Mouse (Mus musculus): ENCODE measurements around the gene Asic2.
A peak's percentile ranks its signal among the peaks of the same experiment; 100 is the strongest.

Asic2 gene

DNA sequence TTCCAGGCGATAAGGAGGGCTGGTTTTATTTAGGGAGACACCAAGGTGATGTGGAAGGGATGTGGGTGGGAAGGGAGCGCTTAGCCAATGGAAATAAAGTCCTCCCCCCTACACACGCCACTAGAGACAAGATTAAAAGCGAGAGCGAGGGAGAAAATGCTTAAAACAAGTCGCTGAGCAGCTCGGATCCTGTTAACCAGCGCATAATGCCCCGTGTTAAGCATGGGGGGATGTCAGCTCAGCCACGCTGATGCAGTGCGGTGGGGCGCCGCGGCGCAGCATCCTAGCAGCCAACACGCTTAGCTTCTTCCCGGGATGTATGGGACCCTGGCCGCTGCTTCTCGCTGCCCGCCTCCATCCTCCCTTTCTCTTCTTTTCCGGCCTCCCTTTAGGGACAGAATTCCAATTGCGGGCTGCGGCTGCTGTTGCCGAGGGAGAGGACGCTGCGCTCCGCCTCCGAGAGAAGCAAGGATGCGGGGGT lies at the start of gene Asic2:
Gene Asic2 (minus strand): TSS at position 57 of the 481 bp plus-strand sequence.
- DNase-seq (ENCODE audit: inconsistent ontology term): no peak

DNA sequence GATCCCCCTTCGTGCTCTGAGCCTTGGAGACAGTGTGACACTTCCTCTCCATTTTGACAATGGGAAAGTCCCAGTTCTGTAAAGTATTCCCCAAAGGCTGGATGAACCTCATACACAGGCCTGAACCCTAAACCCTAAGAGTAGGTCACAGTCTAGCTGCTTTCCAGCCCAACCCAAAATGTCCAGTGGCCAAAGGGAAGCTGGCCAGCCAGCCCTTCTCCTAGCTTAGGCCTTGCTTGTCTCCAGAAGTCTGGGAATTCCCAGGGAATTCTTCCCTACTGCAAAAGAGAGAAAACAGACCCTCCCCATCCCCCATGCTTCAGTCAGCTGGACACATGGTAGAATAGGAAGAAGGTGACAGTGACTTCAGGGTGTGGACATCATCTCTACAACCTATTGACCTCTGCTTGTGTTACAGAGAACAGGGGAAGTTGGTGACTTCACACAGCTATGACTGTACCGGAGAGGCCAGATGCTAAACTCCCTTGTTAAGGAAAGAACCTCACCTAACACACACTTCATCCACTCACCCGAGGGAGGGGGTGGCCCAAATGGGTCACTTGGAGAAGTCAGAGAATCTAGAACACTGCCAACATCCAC lies 48.0 kb upstream of the Asic2 start:
- no peak for DNase-seq (ENCODE audit: inconsistent ontology term)

DNA sequence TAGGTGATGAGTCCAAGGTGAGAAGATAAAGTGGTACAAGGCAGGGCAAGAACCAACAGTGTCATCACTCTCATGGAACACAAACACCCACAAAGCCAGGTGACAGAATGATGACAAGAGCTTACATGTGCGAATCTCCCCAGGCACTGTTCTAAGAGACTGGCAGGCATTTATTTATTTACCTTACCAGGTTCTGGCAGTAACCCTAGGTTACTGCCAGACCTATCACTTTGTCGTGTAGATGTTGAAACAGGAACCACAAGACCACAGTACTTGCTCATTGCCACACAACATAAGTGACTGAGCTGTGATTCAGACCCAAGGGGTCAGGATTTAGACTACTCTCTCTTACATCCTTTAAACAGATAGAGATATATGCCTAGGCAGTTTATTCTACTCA lies 46.8 kb upstream of the Asic2 start:
- no peak for DNase-seq (ENCODE audit: inconsistent ontology term)

DNA sequence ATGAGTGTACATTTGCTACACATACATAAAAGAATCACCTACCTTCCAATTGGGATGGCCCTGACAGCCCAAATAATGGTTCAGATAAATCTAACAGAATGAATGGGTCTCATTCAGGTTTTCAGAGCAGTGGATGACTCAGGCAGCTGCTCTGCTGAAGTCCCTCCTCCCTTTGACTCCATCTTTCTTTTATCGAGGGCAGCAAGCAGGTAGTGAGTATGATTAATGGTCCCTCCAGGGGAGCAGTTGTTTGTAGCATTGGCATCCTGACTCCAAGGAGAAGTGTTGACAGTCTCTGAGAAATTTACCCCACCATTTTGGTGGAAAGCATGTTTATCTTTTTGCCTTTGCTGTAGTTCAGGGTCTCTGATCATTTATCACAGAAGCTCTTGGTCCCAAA lies 45.5 kb upstream of the Asic2 start:
- DNase-seq (ENCODE audit: inconsistent ontology term): no peak

DNA sequence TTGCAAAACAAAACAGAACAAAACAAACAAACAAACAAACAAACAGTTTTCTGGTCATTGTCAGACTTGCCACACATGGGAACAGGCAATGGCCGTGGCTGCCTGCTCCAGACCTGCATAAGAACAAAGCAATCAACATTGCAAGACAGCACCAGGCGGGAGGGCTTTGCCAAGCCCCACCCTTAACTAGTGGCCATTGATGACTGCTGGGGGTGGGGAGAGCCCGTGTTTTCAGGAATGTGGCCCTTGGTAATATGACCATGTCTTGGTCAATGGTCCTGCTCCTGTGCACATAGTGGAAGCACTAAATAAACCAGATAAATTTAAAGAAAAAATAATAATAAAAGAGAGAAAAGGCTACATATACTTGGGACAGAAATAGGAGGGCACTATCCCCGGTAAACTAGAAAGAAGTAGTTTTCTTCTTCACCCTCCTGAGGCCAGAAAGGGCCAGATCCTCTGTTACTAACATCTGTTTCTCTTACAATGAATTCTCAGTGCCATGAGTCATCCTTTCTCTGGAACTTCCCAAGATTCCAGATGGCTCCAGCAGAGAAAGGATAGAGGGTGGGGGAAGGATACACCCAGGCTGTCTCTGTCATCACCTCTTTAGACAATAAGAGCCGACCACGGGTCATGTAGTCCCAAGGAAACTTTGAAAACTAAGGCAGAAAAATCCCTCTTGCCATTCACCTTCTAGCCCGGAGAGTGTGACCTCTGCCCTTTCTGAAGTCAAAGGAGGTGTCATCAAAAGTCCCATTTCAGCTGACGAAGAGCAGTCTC lies 43.3 kb upstream of the Asic2 start:
- DNase-seq (ENCODE audit: inconsistent ontology term): peak; percentile 61

DNA sequence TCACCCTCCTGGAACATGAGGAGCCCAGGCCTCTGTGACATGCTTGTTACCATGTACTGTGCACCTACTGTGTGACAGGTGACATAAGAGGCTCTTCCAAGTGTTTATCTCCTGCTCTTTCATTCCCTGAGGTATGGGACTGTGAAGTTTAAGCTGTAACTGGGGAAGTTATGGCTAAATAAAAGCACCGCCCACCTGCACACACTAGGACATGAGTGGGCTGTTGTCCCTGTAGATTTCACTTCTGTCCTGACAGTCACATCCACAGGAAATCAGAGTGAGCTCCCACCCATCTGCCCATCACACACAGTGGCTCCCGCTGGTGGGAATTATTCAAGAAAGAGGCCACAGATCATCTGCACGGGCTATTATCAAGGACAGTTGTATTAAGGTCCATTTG lies 41.9 kb upstream of the Asic2 start:
- DNase-seq (ENCODE audit: inconsistent ontology term): no peak

DNA sequence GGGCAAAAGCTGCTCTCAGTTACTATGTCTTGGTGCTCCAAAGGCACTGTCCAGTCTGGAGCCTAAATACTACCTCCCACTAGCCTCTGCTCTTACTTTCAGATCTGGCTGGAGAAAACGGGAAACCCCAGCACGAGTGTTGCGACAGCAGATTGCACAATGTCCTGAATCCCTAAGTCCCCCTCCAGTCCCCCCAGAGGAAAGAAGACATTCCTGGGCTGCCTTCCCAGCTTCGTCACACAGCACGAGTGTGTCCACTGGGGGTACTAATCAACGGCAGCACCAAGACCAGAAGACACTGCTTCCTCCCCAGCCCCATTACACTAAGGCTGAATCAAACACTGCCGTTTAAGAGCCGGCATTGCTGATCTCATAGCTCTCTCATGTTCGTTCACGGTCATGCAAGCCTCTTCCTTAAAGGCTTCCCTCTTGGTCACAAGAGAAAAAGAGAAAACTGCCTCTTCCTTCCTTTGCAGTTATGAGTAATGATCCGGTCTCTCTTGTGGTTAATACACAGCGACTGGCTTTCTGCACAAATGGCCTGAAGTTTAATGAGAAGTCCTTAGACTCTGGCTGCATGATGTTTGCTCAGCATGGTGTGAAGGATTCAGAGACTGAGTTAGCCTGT lies 38.7 kb upstream of the Asic2 start:
- DNase-seq (ENCODE audit: inconsistent ontology term): peak; percentile 73

DNA sequence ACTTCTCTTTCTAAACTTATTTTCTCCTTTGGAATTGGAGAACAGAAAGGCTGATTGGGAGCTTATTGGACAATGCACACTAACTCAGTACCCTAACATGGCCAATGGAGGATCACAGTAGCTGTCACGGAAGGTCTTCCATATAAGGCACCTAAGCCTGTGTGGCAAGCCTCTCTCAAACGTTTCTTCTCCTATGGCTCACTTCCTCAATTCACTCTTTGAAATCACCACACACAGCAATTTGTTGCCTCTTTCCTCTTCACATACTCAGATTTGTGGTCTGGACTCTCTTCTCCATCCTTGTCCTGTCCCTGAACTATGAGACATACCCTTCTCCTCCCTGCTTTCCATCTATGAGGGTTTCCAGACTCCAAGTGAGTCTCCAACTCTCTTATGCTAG lies 36.6 kb upstream of the Asic2 start:
- DNase-seq (ENCODE audit: inconsistent ontology term): no peak

DNA sequence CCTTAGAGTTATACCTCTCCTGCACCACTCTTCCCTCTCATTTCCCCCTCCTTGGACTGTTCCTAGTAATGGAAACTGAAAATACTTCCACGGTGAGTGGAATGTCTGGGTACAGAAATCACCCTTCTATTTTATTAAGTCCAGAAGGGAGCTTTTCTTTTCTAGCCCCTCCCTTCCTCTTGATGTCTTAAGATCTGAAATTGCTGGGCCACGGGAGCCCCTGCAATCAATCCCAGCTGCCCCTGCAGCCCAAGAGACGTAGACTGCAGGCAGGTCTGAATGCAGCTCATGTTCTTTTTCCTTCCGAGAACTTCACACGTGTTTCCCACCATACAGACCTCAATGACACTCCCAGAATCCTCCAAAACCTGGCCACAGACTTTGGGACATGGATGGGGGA lies 32.3 kb upstream of the Asic2 start:
- DNase-seq (ENCODE audit: inconsistent ontology term): no peak

DNA sequence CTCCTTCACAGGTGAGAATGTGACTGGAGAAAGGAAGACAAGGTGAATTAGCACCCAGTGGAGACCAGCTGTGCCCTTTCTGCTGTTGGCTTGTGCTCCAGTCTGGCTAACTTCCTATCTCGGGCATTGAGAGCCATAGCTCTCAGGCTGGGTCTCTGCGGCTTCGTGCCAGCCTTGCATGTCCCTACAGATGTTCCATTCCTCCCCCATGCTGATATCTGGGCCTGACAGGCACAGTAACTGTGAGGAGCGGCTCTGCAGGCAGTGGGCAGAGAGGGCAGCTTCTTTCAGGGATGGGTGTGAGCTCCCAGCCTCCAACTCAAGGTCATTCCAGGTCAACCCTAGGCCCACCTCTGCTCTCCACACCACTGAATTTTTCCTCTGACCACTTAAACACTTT lies 31.2 kb upstream of the Asic2 start:
- DNase-seq (ENCODE audit: inconsistent ontology term): no peak

DNA sequence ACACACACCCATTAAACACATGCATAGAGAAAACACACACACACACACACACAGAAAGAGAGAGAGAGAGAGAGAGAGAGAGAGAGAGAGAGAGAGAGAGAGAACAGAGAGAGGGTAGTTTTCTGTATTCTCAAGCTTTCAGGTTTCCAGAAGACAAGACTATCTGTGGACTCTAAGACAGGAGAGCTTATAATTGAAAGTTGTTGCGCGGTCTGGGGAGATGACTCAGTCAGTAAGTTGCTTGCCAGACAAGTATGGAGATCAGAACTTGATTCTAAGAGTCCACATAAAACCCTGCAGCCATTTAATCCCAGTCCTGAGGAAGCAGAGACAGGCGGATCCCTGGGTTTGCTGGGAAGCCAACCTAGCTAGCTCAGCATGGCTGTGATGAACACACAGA lies 30.4 kb upstream of the Asic2 start:
- no peak for DNase-seq (ENCODE audit: inconsistent ontology term)

DNA sequence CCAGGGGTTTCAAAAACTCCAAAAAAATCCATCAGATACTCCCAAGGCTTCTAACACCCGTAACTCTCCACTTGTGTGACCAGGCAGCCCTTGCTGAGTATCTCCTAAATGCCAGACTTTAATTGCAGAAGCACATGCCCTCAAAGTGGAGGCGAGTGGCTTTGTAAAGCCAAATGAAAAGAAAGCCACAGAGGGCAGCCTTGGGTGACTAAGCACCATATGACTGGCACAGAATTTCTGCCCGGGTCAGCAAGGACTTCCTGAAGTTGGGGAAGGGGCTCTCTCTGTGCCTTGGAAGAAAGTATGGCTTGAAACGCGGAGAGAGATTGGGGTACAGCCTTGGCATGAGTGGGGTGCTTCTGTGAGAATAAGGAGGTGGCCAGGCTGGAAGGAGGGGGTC lies 28.8 kb upstream of the Asic2 start:
- no peak for DNase-seq (ENCODE audit: inconsistent ontology term)

DNA sequence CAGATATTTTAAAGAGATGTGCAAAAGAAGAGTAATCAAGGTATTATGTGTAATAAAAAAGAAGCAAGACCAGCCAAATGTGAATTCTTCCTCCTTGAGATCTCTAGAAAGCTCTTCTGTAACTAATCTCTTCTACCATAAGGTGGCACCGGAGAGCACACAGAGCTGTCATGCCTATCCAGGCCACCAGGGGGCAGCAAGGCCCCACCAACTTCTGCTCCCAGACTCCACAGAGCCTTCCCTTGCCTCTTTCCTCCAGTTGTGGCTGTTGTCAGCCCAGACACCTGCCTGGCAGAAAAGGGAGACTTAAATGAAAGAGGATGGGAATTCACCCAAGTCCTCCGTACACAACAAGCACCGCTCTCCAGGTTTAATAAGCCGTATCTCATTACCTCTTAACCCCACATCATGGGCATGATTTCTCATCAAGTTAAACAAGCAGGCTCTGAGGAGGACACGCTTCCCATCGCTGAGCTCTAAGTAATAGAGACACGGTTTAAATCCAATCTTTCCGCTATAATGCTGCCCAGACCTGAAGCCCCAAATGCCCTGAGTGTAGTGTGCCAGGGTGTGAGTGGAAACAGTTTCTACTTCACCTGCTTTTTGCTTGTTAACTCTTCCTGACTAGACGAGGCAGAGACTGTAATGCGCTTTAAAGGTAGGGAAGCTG lies 28.1 kb upstream of the Asic2 start:
- DNase-seq (ENCODE audit: inconsistent ontology term): peak; percentile 76

DNA sequence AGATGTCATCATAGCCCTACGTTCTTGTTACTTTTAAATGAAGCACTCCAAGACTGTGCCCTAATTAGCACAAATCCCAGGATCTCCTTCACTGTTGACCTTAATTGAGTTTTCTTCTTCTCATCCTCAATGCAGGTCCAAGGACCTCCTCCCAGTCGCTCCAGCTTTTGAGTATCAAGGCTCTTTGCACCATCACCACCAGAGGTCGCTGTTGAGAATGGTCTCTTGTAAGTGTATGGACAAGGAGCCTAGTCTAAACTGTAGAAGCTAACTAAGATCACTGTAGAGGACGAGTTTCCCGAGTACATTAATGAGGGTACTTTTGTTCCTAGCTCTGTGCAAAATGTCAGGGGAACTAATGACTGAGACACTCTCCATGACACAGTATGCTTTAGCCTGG lies 14.9 kb upstream of the Asic2 start:
- DNase-seq (ENCODE audit: inconsistent ontology term): no peak

DNA sequence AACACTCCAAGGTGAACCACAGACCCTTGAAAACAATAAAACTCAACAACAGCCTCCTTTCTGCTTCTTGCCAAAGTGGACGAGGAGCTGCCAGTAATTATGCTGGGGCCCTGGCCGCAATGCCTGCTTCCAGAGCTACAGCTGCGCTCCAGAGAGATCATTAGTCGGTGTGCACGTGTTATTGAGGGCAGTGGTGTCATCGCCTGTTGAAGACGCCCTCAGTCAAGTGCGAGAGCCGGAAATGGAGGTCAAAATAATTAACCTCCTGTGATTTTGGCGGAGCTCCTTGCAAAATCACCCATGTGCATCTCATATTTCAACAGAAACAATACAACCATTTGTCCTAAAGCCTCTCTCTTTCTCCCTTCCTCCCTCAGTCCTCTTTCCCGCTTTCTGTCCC lies 13.9 kb upstream of the Asic2 start:
- peak; percentile 76 for DNase-seq (ENCODE audit: inconsistent ontology term)

DNA sequence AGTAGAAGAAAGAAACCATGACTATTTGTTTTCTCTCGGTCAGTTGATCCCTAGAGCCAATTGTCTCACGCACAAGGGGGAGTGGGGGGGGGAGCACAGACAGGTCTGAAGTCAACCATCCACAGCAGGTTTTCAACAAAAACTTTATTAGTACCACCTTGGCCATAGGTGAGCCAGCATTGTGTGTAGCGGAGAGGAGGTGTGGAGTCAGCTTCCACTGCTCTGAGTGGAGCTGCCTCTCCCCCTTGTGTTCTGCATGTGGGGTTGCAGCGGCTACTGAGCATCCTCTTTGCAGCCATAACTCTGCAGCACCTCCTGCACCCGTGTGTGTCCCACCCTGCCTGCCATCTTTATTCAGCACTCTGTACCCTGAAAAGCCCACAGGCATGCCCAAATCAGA lies 6.3 kb upstream of the Asic2 start:
- DNase-seq (ENCODE audit: inconsistent ontology term): no peak

DNA sequence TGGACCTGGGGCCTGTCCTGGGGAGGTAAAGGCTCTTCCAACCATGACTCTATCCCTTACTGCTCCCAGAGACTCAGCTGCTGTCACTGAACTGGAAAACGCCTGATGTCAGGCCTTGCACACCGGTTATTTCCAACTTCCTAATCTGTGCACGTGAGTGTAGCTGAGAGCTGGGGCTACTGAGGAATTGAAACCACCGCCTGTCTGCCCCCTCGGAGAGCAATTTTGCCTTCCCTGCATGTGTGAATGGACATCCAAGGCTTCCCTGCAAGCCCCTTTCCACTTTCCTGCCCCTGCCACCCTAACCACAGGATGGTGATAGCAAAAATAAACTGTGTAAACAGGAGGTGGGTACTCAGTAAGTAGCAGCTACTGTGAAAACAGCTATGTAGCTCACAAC lies 5.4 kb upstream of the Asic2 start:
- DNase-seq (ENCODE audit: inconsistent ontology term): no peak

DNA sequence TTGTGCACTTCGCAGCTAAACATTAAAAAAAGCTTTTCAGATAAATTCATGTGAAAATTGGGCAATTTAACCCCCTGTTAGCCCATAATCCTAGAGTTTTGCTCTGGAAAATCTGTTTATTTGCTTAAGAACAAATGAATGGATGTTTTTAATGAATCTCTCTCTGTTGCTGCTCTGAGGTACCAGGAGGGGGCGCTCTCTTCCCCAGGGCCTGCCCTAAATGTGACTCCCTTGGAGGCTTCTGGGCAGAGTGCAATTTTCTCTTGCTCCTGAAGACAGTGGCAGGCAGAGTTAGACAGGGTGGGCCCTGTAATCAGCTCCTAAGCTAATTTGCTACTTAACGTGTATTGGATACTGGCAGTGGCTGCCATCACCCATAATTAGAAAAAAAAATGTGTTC lies 3.8 kb upstream of the Asic2 start:
- no peak for DNase-seq (ENCODE audit: inconsistent ontology term)

DNA sequence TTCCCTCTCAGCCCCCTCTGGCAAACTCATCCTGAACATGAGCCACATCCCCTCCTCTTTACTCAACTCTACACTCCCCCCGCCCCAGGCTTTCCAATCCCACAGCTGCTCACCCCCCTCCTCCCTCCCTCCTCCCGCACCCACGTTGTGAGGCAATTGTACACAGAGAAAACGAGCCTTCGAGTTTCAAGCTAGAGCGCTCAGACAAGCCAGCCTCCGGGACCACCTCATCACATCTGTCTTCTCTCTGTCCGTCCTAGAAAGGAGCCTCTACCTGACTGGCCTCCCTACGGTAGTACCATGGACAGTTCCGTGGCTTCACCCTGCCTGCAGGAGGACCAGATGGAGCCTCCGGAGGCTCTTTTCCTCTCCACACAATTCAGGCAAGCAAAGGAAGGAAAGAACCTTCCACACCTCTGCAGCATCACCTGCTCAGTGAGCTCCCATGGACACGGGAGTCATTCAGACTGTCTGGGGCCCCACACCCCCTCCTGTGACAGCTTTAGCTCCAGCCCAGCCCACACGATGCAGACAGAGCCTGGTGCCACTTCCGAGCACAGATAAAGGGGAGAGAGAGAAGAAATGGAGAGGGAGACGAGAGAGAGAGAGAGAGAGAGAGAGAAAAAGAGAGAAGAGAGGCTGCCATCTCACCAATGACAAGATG lies 1.5 kb downstream of the Asic2 start:
- peak; percentile 45 for DNase-seq (ENCODE audit: inconsistent ontology term)

DNA sequence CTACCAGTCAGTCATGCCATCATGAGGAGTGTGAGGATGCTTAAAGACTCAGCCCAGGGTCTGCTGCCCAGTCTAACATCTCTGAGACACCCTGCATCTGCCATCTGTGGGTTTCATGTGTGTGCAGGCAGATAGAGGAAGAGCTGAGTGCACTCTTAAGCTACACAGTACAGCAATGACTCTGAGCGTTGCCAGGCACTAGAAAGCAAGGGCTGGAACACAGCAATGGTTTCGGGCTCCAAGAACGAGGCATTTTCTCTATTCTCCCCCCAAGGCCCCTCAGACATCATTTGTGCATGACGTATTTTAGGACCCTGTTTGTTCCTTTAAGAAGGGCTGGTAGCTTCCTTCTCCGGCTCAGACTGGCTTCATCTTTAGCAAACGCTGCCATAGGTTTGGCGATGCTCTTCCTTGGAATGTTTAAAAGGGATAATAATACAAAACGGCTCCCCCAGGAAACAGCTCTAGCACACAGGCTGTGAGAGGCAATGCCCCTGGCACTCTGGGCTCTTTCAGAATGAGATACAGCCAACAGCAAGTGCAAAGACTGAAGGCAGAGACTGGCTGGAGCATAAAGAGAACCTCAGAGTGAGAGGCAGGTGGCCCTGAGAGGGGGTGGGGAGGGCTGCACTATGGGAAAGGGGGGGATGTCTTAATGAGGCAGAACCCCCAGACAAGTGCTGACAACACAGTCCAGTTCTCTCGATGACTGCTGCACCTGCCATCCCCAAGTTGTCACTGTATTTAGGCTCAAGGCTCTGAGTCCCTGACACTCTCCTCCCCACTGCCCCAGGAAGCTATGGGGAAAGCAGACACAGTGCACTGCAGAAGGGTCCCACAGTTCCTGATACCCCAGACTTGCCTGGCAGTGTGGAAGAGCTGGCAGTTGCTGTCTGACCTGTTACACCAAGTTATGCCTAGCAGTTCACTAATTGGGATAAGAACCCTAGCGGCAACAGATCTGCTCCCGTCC lies 2.3 kb downstream of the Asic2 start:
- no peak for DNase-seq (ENCODE audit: inconsistent ontology term)

DNA sequence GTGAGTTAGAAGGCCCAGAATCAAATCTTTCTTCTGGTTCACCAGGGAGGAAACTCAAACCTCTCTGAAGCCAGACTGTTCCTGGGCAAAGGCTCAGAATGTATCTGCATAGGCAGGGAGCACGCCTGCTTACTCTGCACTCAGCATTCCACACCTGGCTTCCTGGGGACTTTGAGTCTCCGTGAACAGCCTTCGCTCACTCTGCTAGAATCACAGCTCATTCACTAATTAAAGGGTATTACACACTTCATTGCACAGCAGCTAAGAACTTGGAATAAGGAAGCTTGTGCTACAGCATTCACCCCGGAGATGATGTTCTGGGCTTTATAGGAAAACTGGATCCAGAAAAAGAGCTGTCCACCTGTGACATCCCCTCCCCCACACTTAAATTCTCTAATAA lies 3.7 kb downstream of the Asic2 start:
- DNase-seq (ENCODE audit: inconsistent ontology term): no peak
